Mouse (Mus musculus): ENCODE results near the gene Homer2.

Gene Homer2

DNA sequence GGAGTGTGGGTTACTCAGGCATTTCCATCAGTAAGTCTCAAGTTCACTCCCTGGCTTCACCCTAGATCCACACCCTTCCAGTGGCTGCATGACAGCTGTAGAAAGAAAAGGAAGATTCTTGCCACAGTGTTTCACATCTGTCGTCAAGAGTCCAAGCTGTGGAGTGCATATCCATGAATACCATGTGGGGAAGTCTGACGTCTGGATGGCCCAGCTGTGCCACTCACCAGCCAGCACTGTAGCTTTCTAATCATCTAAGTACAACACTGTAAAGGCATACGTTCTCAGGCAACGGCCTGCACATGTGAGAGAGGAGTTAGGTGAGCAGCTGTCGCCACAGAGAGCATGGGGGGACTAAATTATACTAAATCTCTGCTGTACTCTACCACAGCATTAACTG, 56.0 kb downstream of the Homer2 start:
- no peak for DNase-seq (ENCODE audit: low spot score)

DNA sequence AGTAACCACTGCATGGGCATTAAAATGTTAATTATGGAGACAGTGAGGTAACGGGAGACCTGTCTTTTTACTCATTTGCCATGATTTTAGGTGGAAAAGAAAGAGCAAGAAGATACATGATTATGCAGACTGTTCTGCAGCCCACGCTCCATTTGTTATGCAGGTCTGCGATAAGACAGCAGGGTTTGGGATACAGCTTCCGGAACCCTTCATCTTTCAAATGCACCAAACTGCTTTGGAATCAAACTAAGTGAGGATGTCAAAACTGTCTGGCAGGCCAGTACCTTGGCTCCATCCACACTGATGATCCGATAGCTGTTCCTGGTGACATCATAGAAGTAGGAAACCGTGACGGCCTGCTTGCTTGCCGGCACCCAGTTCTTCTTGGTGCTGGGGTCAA, 58.1 kb downstream of the Homer2 start:
- no peak for DNase-seq (ENCODE audit: low spot score)

DNA sequence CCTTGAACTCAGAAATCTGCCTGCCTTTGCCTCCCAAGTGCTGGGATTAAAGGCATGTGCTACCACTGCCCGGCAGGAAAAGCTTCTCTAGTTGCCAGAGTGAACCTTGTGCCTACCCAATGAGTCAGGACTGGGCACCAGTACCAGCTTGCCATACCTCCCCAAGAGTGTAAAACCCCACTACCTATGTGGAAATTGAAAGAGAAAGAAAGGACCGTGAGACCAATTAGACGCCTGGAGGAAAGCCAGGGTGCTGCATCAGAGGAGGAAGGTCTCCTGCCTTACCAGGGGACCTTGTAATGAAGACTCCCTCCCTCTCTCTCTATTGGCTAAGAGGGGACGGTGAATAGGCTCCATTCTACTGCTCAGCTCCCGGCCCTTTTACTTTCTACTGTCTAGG, 59.4 kb downstream of the Homer2 start:
- no peak for DNase-seq (ENCODE audit: low spot score)

DNA sequence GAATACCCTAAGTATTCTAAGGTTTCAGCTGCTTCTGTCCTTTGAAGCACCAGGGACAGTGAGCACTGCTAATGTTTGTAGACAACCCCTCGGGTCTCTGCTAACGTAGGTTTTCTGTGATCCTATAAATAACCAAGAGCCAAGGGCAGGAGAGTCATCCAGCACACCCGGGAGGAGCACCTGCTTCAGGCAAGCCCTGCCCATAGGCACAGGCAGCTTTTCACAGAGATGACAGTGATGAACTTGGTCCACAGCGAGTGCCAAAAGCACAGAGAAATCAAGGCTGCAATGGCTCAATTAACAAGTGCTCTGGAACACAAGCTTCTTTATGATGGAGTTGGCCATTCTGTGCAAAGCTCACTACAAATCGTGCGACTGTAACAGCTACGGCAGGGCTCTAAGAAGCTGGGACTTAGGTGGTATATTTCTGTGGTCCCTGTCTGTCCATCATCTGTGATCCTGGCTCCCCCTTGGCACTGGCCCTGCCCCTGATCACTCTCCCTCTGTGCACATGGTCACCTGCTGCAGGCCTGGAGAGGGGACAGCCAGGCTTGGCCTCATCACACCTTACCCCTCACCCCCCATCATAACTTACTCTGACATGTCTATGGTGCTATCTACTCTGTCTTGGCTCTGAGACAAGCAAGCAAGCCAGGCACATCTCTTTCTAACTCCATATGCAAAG, 62.6 kb downstream of the Homer2 start:
- no peak for DNase-seq (ENCODE audit: low spot score)

- peak; percentile 6 for DNase-seq (ENCODE audit: low spot score)
These were observed 66.2 kb downstream of the Homer2 start for GRCm38 (mm10) chr7:81641101-81641500.

- no peak for DNase-seq (ENCODE audit: low spot score)
These were observed 74.7 kb downstream of the Homer2 start for GRCm38 (mm10) chr7:81632586-81632985.

DNA sequence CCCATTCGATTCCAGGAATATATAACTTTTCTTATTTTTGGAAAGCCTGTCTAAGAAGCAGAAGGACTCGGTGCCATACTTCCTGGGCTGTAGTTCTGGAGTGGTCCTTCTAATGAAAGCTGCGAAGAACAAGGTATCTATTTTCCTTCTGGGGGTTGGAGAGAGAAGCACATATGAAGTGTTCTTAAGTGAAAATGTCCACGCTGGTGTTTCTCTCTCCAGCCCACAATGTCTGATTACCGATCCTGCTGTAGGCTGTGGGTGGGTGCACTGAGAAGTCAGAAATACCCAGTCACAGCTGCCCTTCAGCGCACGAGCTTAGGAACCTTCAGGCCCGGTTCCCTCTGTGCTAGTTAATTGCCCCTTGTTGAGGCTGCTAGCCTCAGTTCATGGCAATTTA, 76.1 kb downstream of the Homer2 start:
- DNase-seq (ENCODE audit: low spot score) = no peak

- peak; percentile 24 for DNase-seq (ENCODE audit: low spot score)
These were observed 80.9 kb downstream of the Homer2 start for GRCm38 (mm10) chr7:81626460-81626859.

- peak; percentile 15 for DNase-seq (ENCODE audit: low spot score)
These were observed 83.6 kb downstream of the Homer2 start for GRCm38 (mm10) chr7:81623767-81624166.

- no peak for DNase-seq (ENCODE audit: low spot score)
These were observed 84.5 kb downstream of the Homer2 start for GRCm38 (mm10) chr7:81622793-81623192.

DNA sequence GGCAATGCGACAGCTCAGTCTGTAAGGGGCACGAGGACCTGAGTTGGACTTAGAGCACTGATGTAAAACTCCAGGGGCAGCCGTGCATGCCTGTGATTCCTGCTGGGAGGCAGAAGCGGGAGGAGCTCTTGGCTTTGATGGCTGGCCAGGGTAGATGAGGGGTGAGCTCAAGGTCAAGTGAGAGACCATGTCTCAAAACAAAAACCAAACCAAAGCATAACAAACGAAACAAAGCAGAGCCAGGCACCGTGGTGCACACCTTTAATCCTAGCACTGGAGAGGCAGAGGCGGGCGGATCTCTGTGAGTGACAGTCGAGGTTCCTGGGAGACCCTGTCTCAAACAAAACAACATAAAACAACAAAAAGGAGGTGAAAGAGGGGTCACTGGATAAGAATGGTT, 92.3 kb downstream of the Homer2 start:
- no peak for DNase-seq (ENCODE audit: low spot score)

DNA sequence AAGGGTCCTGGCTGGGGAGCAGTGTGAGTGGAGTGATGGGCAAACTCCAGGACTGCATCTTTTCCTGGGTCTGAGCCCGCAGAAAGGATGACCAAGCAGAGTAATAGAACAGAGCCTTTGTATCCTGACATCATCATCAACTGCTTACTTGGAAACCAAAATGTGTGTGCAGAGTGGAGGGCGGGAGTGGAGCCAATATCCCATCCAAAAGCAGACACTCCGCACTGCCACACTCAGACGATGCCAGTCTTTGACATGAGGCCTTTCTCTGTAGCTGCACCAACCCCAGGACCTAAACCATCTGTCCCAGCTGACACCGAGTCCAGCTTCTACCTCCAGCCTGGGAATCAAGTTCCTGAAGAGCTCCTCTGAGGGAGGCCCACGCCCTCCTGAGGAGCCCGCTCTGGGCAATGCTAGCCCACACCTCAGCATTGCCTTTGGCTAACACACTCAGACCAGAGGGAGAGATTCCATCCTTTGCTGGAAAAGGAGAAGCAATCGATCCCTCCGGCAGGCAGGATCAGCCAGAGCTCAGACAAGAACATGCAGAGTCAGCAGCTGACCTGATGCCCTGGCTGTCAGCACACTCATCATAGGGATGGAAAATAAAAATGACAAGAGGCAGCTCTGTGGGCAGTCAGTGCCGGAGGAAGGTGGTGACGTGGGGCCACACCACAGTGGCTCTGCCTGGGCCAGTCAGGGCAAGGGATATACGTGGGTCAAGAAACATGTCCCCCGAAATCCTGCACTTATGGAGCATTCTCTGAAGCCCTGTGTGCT, 94.3 kb downstream of the Homer2 start:
- DNase-seq (ENCODE audit: low spot score) = no peak

DNA sequence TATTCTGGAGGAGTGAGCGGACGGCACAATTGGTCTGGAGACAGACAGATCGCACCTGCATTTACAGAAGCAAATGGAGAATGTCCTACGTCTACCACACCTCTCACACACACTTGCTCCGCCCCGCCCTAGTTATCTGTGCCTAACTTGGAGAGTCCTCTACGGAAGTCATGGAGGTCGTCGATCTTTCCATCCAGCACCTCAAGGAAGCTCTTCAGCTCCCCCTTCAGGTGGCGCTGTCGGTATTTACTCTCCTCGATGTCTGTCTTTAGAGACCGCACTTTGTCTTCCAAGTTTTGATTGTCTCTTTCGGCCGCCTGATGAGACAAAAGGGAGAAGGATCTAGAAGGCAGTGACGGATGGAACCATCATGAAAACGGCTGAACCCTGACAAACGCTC, 97.2 kb downstream of the Homer2 start:
- no peak for DNase-seq (ENCODE audit: low spot score)

DNA sequence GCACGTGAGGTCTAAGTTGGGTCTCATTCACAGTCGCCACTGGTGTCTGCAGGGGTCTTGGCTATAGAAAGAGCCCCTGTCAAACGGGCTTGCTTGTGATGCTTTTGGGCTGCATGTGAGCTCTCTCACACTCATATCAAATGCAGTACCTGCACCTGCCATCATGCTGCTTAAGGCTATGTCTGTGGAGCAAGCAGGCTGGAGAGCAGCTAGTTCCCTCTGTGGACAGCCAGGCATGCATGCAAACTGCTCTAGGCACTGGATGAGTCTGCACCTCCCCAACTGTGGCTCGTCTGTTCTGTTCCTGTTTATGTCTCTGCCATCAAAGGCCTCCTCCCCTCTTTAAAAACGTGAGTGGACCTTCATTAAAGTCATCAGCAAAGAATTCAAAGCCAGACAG, 100.9 kb downstream of the Homer2 start:
- no peak for DNase-seq (ENCODE audit: low spot score)

- DNase-seq (ENCODE audit: low spot score) = no peak
These were observed 101.8 kb downstream of the Homer2 start for GRCm38 (mm10) chr7:81605489-81605888.

DNA sequence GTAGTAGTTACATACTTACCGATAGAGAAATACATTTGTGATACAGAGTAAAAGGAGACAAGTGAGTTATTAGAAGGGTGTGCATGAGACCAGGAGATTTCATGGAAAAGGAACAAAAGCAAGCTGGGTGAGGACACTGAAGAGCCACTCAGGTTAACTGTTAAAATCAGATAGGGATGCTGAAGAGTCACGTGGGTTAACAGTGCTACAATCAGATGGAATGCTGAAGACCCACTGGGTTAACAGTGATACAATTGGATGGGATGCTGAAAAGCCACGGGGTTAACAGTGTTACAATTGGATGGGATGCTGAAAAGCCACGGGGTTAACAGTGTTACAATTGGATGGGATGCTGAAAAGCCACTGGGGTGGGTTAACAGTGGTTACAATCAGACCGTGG, 102.3 kb downstream of the Homer2 start:
- no peak for DNase-seq (ENCODE audit: low spot score)

GRCm38 (mm10) chr7:81599379-81600280, 107.7 kb downstream of the Homer2 start:
- no peak for DNase-seq (ENCODE audit: low spot score)

GRCm38 (mm10) chr7:81597660-81598059, 109.7 kb downstream of the Homer2 start:
- no peak for DNase-seq (ENCODE audit: low spot score)

- DNase-seq (ENCODE audit: low spot score) = no peak
These were observed 111.2 kb downstream of the Homer2 start for GRCm38 (mm10) chr7:81596086-81596485.

- DNase-seq (ENCODE audit: low spot score) = no peak
These were observed 112.3 kb downstream of the Homer2 start for GRCm38 (mm10) chr7:81595056-81595455.

DNA sequence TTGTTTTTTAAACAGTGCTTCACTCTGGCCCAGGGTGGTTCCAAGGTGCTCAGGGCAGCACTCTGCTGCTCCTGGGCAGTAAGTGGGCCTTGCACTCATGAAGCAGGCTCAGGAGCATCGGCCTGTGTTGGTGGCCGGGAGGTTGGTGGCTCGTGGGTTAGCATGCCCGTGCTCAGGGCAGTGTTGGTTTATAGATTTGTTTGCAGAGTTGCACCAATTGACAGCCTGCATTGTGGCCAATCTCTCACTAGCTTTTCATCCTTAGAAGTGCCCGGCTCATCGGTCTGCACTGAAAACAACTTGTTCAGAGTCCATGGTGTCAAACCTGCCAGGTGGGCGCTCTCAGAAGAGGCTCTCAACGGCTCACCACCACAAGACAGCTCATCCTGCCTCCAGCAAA, 113.9 kb downstream of the Homer2 start:
- DNase-seq (ENCODE audit: low spot score) = no peak

DNA sequence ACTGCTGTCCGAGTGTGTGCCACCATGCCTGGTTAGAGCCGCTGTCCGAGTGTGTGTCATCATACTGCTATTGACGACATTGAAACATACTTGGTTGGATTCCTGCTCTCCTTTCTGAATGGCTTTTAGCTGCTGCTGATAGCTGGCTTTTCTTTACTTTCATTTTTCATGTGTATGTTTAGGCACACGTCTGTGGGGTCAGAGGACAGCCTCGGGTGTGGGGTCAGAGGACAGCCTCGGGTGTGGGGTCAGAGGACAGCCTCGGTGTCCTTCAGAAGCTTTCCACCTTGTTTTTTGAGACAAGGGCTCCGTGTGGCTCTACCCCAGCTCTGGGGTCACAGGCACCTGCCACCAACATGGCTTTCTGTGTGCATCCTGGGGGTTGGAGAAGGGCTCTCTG, 114.6 kb downstream of the Homer2 start:
- DNase-seq (ENCODE audit: low spot score) = no peak

DNA sequence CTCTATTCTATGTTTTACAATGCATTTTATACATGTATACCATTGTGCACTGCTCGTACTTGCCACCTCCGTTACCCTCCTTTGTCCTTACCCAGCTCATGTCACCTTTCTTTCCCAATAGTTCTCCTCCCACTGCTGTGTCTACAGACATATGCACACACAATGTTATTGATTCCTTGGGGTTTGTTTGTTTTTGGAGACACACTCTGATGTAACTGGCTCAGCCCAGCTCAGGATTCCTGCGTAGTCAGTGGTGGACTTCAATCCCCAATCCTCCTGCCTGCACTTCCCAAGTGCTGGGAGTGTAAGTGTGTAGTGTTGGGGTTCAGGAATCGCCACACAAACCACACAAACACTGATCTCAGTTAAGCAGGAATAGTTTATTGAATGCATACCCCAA, 120.1 kb downstream of the Homer2 start:
- no peak for DNase-seq (ENCODE audit: low spot score)
